Mouse (Mus musculus) ES-E14 (cell line): ENCODE results near the gene Dspp. TPM values are rescaled to one million over a fixed set of nuclear protein-coding genes. Genes with fewer than 3 reads are reported as not detected.

Experiments used
- DNase-seq: peaks from one replicate; pipeline ENCODE4 v3.0.0-alpha.2; 2013; ENCODE audit warnings: low read depth, low spot score
- H3K27ac ChIP-seq: 2 replicates; pipeline ENCODE4 v1.5.1; 2012; ENCODE audit warnings: low read depth, mild to moderate bottlenecking, low read length, moderate library complexity, mixed read lengths; ENCODE audit not compliant: poor library complexity, insufficient read depth, severe bottlenecking
- H3K36me3 ChIP-seq: 2 replicates; pipeline ENCODE4 v1.6.1; 2012; ENCODE audit warnings: mild to moderate bottlenecking, low read length, moderate library complexity, mixed read lengths; ENCODE audit not compliant: control insufficient read depth, poor library complexity, insufficient read depth, severe bottlenecking
- H3K4me1 ChIP-seq, 2 experiments: fragments of 150-350 bp in 1 of 2; sonication (generic) in 1 of 2; 2 replicates each; pipeline ENCODE4 v1.6.1; 2012; ENCODE audit warnings: low read length in 2 of 2, mild to moderate bottlenecking in 1 of 2, mixed read lengths in 1 of 2; ENCODE audit not compliant: control insufficient read depth in 2 of 2, insufficient read depth in 2 of 2, poor library complexity in 1 of 2
- H3K4me3 ChIP-seq, 2 experiments: fragments of 150-350 bp in 1 of 2; sonication (generic) in 1 of 2; 2 replicates each; pipeline ENCODE4 v1.5.1; 2012; ENCODE audit warnings: low read length in 2 of 2, low read depth in 1 of 2, mild to moderate bottlenecking in 1 of 2, mixed read lengths in 1 of 2; ENCODE audit not compliant: insufficient read depth in 1 of 2, poor library complexity in 1 of 2, severe bottlenecking in 1 of 2
- H3K9ac ChIP-seq: 2 replicates; pipeline ENCODE4 v1.6.1; 2012; ENCODE audit warnings: low read depth, mild to moderate bottlenecking, low read length, mixed read lengths; ENCODE audit not compliant: poor library complexity, insufficient read depth, severe bottlenecking
- H3K9me3 ChIP-seq: fragments of 150-350 bp; sonication (generic); 2 replicates; pipeline ENCODE4 v1.6.1; 2012; ENCODE audit warnings: low read depth, mild to moderate bottlenecking, low read length; ENCODE audit not compliant: control insufficient read depth, insufficient read depth
- CHD2 ChIP-seq: IDR thresholded peaks from 2 replicates; pipeline ENCODE4 v1.6.1; 2014; ENCODE audit warnings: mild to moderate bottlenecking, low read depth, low read length, inconsistent platforms
- HCFC1 ChIP-seq: IDR thresholded peaks from 2 replicates; pipeline ENCODE4 v1.6.1; 2012; ENCODE audit warnings: low read length, inconsistent platforms, borderline replicate concordance; ENCODE audit not compliant: insufficient read depth
- MAFK ChIP-seq: IDR thresholded peaks from 2 replicates; pipeline ENCODE4 v1.6.1; 2014; ENCODE audit warnings: mild to moderate bottlenecking, low read depth, low read length, inconsistent platforms; ENCODE audit not compliant: insufficient read depth
- ZC3H11A ChIP-seq: IDR thresholded peaks from 2 replicates; pipeline ENCODE4 v1.6.1; 2012; ENCODE audit warnings: low read depth, mild to moderate bottlenecking, inconsistent platforms, low read length, borderline replicate concordance
- ZNF384 ChIP-seq: IDR thresholded peaks from 2 replicates; pipeline ENCODE4 v1.6.1; 2012; ENCODE audit warnings: low read depth, low read length, inconsistent platforms
- in situ Hi-C, 2 experiments: fragments of 600-800 bp; cut with MboI; formaldehyde crosslinking; loops; one replicate each; pipeline ENCODE4 v1.15.1; 2025; ENCODE audit warnings: low sequenced_read_pairs in 2 of 2, inconsistent platforms in 1 of 2; ENCODE audit not compliant: unreplicated experiment in 2 of 2
- total RNA-seq: library from RNA; depleted of rRNA; stranded (reverse); fragments of 300-350 nt; gene quantifications from 2 replicates; pipeline ENCODE4 v1.2.3, GENCODE M21; 2012

The Dspp gene
- total RNA-seq, 1 experiment: not detected

DNA sequence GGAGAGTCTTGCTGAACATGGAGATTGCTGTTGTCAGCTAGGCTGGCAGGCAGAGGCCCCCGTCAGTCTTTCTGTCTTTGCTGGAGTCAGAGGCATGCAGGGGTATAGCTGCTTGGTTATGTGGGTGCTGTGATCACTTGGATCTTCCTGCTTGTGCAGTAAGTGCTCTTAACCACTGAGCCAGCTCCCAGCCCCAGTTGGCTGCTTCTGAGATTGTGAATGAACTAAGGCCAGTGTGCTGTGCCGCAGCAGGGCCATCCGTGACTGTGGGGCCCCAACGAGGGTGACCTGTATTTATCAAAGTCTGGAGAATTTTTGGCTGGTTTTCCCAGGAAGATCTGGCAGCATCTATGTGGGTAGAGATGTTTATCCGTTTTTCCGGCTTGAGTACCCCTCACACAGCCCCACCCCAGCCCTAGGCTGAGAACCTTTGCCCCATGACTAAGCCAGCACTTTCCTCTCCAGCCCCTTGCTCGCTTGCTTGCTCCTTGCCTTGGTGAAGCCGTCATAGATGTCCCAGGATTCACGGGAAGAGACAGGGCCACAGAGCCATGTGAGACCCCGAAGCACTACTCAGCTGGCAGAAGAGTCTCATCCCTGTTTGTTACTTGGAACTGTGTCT, 32.5 kb upstream of the Dspp start:
- in situ Hi-C loops: no loop called here
- no peak overlapping the region for H3K27ac ChIP-seq
- TF ChIP-seq MAFK: no peak
- TF ChIP-seq ZNF384: no peak
- TF ChIP-seq ZC3H11A: no peak
- TF ChIP-seq HCFC1: no peak
- TF ChIP-seq CHD2: no peak
- no peaks in the 10 kb centered on the region for H3K4me1 ChIP-seq
- H3K9ac ChIP-seq: no peak overlapping the region
- H3K36me3 ChIP-seq: no peaks in the 10 kb centered on the region
- no peak for DNase-seq
- no peaks in the 10 kb centered on the region for H3K9me3 ChIP-seq
- H3K4me3 ChIP-seq: no peak overlapping the region

DNA sequence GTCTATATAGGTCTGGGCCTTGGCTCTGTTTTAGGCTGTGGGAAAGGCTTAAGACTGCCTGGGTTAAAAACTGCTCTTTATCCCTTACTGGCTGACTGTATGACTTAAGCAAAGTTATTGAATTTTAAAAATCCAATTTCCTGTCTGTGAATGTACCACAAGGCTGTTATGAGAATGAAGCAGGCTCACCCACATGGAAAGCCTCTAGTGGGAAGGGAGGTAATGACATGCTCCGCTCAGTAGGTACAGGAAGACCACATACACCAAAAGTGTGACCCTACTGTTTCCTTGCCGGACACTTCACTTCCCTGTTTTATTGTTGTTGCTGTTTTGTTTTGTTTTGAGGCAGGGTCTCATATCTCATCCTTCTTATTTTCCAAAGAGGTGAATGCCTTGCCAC, 29.4 kb upstream of the Dspp start:
- no peaks in the 10 kb centered on the region for H3K9me3 ChIP-seq

DNA sequence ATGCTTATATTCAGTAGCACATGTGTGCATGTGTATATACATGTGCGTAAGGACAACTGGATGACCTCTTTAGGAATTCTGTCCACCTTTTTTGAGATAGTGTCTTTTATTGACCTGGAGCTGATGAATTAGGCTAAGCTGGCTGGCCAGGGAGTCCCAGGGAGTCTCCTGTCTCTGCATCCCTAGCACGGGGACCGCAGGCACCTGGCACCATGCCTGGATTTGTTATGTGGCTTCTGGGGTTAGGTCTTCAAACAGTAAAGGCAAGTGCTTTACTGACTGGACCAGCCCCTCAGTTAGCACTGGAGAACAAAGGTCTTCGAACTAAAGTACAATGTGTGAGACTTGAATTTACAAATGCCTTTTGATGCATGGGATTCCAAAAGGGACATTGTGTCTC, 26.5 kb upstream of the Dspp start:
- H3K27ac ChIP-seq: no peak overlapping the region
- no peaks in the 10 kb centered on the region for H3K4me1 ChIP-seq
- no peaks in the 10 kb centered on the region for H3K9me3 ChIP-seq
- no peaks in the 10 kb centered on the region for H3K36me3 ChIP-seq
- no peak overlapping the region for H3K4me3 ChIP-seq
- TF ChIP-seq HCFC1 (no peak), MAFK (no peak), CHD2 (no peak), ZNF384 (no peak), ZC3H11A (no peak)
- DNase-seq: no peak
- in situ Hi-C loops: no loop called here
- H3K9ac ChIP-seq: no peak overlapping the region

More for the DNA sequence above, 29.4 kb upstream of the Dspp start:
- no peak for DNase-seq
- no peak overlapping the region for H3K9ac ChIP-seq
- no peak for TF ChIP-seq ZNF384
- in situ Hi-C loops: no loop called here
- H3K4me1 ChIP-seq: no peaks in the 10 kb centered on the region
- H3K4me3 ChIP-seq: no peak overlapping the region
- H3K27ac ChIP-seq: no peak overlapping the region
- no peaks in the 10 kb centered on the region for H3K36me3 ChIP-seq

DNA sequence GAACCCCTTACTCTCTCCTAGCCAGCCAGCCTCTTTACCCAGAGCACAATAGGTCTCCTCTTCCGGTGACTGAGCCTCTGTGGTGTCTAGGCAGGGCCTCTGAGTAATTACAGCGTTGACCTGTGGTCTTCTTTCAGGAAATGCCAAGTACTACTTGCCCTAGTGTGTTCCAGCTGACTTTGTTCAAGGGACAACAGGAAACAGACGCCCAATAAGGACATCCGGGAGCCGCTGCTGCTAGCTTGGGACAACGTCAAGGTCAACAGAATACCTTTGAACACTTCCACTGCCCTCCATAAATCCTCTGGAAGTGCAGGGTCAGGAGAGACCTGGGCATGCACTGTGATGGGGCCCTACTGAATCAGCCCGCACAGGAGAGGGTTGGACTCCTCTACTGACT, 21.2 kb upstream of the Dspp start:
- Histone ChIP-seq H3K9ac (no peak overlapping the region), H3K4me1 (no peaks in the 10 kb centered on the region), H3K4me3 (no peak overlapping the region), H3K9me3 (no peaks in the 10 kb centered on the region), H3K36me3 (no peaks in the 10 kb centered on the region), H3K27ac (no peak overlapping the region)
- TF ChIP-seq HCFC1 (no peak), ZC3H11A (no peak), CHD2 (no peak), ZNF384 (no peak), MAFK (no peak)
- no peak for DNase-seq
- in situ Hi-C loops: no loop called here

DNA sequence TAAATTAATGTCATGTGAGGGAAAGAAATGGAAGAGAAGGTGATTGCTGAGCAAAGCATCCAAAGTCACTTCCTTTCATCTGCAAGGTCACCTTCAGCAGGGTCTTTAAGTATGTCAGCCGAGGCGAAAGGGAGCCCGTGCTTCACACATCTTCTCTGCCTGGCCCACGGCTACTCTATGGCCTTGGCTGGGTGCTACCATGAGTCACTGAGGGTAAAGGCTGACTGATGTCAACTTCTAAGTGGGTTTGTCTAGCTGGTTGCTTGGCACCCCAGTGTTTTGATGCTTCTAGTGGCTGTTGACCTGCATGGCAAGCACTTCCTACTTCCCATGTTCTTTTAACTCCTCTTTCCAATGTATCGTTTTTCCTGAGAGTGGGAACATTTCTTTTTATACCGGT, 20.3 kb upstream of the Dspp start:
- H3K9me3 ChIP-seq: no peaks in the 10 kb centered on the region
- no peak overlapping the region for H3K27ac ChIP-seq
- H3K9ac ChIP-seq: no peak overlapping the region
- no peak for DNase-seq
- H3K36me3 ChIP-seq: no peaks in the 10 kb centered on the region
- no peak overlapping the region for H3K4me3 ChIP-seq
- in situ Hi-C loops: no loop called here
- H3K4me1 ChIP-seq: no peaks in the 10 kb centered on the region
- TF ChIP-seq CHD2: no peak
- no peak for TF ChIP-seq ZC3H11A
- no peak for TF ChIP-seq HCFC1
- no peak for TF ChIP-seq MAFK
- no peak for TF ChIP-seq ZNF384
